Mouse (Mus musculus): ENCODE results near the gene Tlx1. TPM values are rescaled to one million over a fixed set of nuclear protein-coding genes. Genes with fewer than 3 reads are reported as not detected.

Tlx1 gene
- polyA plus RNA-seq, 1 experiment from 2014 or later = not detected

DNA sequence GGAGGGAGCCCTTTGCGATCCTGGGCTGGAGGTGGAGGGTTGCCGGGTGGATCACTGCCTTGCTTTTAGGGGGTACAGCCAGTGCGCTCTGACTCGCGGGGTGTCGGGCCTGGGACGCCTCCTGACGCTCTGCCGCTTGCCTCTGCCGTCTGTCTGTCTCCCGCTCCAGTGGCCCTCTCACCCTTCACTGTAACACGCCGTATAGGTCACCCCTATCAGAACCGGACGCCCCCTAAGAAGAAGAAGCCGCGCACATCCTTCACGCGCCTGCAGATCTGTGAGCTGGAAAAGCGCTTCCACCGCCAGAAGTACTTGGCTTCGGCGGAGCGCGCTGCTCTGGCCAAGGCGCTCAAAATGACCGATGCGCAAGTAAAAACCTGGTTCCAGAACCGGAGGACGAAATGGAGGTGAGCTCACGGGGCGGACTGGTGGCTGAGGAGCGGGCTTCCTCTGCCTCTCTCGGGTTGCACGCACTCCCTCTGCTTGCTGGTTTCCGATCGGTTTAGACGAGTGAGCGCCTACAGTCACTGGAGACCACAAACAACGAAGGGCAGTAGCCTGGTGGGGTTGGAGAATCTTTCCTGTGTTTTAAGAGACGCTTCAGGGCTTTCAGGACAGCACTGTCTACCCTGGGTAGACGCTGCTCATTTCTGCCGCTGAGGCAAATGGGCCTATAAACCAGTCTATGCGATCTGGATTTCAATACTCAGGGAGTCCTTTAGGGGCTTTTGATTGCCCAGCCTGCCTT lies 3.0 kb downstream of the Tlx1 start:
- no peaks in the 10 kb centered on the region for H3K79me2 ChIP-seq (ENCODE audit: inconsistent target)
- no peaks in the 10 kb centered on the region for H3K36me3 ChIP-seq (ENCODE audit: inconsistent target)
- no peak overlapping the region for H3K27ac ChIP-seq
- WGBS (ENCODE audit: missing documents) = 12% methylated on average over 44 of the region's 44 CpGs
- H3K4me3 ChIP-seq (ENCODE audit: inconsistent target) = no peak overlapping the region

DNA sequence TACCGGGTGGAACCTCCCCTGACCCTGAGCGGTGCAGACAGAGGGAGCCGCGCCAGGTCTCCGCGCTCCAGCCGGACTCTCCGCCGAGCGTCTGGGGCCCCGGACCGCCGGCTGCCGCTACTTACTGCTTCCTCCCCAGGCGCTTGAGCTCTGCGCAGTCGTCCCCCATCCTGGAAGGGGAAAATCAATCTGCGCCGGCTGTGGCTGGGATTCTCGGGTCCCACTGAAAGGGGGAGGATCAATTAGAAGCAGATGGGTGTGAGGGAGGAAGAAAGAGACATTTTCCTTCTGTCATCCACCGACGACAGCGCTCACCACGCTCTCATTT lies 3.5 kb downstream of the Tlx1 start:
- H3K79me2 ChIP-seq (ENCODE audit: inconsistent target) = no peaks in the 10 kb centered on the region

DNA sequence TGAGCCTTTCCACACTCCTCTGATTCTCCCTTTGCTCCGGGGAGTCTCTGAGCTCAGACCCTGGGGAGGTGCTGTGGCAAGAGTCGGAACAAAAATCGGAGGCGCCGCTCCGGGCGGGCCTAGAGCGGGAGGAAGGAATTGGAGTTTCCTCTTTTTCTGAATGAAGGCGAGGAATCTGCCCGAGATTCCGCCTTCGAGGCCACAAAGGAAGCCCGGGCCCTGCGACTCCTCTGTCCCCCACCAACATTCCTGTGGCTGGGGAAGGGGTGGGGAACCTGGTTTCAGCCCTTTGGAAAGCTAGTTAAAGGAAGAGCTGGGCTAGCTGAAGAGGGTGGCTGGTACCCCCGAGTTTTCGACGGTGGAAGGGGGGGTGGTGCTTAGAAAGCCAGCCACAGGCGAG lies 4.0 kb downstream of the Tlx1 start:
- no peak overlapping the region for H3K4me3 ChIP-seq (ENCODE audit: inconsistent target)
- H3K36me3 ChIP-seq (ENCODE audit: inconsistent target) = no peaks in the 10 kb centered on the region
- no peaks in the 10 kb centered on the region for H3K79me2 ChIP-seq (ENCODE audit: inconsistent target)
- WGBS (ENCODE audit: missing documents) = 1% methylated on average over 18 of the region's 18 CpGs
- H3K27ac ChIP-seq = no peak overlapping the region

More for the DNA sequence above, 3.5 kb downstream of the Tlx1 start:
- H3K36me3 ChIP-seq (ENCODE audit: inconsistent target) = no peaks in the 10 kb centered on the region
- 1% methylated on average over 23 of the region's 24 CpGs for WGBS (ENCODE audit: missing documents)
- H3K4me3 ChIP-seq (ENCODE audit: inconsistent target) = no peak overlapping the region
- H3K27ac ChIP-seq = no peak overlapping the region

DNA sequence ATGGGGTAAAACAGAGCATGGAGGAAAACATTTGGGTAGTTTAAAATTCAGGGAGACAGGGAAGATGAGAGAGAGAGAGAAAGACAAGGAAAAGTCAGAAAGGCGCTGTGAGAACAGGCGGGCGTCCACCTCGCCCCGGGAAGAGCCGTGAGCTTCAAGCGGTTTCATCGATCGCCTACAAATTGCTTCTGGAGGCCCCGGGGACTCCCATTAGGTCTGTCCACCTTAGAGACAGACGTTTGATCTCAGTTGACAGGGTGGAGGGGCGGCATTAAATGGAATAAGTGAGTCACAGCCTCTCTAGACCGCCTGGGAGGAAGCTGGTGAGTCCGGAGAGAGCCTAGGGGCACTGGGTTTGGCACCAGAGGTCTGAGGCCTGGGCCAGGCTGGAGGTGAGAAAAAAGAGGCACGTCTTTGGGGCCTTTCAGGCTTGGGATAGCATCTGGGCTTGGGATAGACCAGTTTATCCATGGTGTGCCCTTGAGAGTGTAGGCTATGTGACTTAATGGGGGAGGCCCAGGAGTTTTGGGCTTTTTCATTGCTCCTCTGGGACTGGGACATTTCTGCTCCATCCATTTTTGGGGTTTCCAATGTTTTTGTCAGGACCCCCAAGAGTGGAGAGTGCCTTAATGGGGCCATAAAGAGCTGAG lies 4.8 kb downstream of the Tlx1 start:
- Histone ChIP-seq H3K36me3 (ENCODE audit: inconsistent target) (no peaks in the 10 kb centered on the region), H3K4me3 (ENCODE audit: inconsistent target) (no peak overlapping the region), H3K27ac (no peak overlapping the region), H3K79me2 (ENCODE audit: inconsistent target) (no peaks in the 10 kb centered on the region)
- WGBS (ENCODE audit: missing documents) = 4% methylated on average over 15 of the region's 15 CpGs

DNA sequence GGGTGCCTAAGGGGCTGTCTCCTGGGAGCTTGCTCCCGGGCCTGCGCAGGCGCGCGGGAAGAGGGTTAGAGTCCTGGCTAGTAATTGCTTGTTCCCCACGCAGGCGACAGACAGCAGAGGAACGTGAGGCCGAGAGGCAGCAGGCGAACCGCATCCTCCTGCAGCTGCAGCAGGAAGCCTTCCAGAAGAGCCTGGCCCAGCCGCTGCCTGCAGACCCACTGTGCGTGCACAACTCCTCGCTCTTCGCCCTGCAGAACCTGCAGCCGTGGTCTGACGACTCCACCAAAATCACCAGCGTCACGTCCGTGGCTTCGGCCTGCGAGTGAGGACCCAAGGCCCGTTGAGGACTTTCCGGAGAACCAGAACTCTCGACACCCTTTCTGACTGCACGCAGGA lies 5.3 kb downstream of the Tlx1 start:
- WGBS (ENCODE audit: missing documents) = 3% methylated on average over 26 of the region's 26 CpGs
- Histone ChIP-seq H3K27ac (no peak overlapping the region), H3K79me2 (ENCODE audit: inconsistent target) (no peaks in the 10 kb centered on the region), H3K4me3 (ENCODE audit: inconsistent target) (no peak overlapping the region), H3K36me3 (ENCODE audit: inconsistent target) (no peaks in the 10 kb centered on the region)

DNA sequence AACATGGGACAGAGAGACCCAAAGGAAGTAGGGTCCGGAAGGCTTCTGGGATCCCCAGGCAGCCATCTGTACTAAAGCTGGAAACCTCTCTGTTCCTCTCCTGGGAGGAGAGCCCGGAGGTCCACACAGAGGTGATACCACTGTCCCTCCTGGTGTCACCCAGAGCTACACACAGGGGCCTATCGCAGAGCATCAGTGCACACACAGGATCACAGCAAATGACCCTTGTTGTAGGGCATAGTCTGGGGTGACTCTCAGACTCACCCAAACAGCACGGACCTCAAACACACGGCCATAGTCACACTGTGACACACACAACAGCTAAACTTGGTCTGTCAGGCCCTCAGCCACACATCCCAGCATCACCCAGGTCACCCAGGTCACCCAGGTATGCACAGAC lies 5.9 kb downstream of the Tlx1 start:
- H3K36me3 ChIP-seq (ENCODE audit: inconsistent target) = no peaks in the 10 kb centered on the region
- H3K79me2 ChIP-seq (ENCODE audit: inconsistent target) = no peaks in the 10 kb centered on the region
- 7% methylated on average over 5 of the region's 5 CpGs for WGBS (ENCODE audit: missing documents)
- H3K4me3 ChIP-seq (ENCODE audit: inconsistent target) = no peak overlapping the region
- H3K27ac ChIP-seq = no peak overlapping the region

DNA sequence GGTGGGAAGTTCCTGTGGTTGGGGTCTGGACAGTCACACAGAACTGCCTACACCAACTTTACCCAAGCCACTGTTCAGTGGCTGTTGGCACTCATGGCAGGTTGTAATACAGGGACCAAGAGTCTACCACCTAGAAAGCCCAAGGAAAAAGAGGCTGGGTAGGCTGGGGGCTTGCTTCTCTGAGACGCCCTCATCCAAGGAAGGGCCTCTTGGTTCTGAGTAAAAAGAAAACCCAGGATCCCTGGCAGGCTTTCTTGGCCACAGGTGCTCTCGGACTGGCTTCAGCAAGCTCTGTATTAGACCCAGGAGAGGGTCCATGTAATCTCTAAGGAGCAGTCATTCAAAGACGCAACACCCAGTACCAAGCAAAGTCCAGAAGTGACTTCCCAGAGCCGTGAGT lies 7.7 kb downstream of the Tlx1 start:
- WGBS (ENCODE audit: missing documents) = 26% methylated on average over 4 of the region's 4 CpGs
- no peak overlapping the region for H3K27ac ChIP-seq
- no peak overlapping the region for H3K4me3 ChIP-seq (ENCODE audit: inconsistent target)
- H3K36me3 ChIP-seq (ENCODE audit: inconsistent target) = no peaks in the 10 kb centered on the region
- H3K79me2 ChIP-seq (ENCODE audit: inconsistent target) = no peaks in the 10 kb centered on the region

DNA sequence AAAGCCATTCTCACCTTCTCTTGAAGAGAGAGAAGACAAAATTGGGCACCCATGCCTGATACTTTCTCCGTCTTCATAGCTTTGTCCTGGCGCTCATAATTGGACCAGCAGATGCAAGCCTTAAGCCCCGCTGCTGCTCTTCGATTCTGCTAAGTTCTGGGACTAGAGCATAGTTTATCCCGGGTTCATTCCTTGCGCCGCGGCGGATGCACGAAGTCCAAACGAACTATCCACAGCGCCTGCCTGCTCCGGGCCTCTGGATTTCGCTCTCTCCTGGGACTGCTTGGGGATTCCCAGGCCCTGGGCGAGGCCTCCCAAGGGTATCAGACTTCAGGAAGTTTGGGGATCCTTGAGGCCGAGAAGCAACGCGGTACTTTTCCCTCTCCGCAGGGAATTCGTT lies 8.4 kb downstream of the Tlx1 start:
- no peak overlapping the region for H3K27ac ChIP-seq
- H3K36me3 ChIP-seq (ENCODE audit: inconsistent target) = no peaks in the 10 kb centered on the region
- 12% methylated on average over 20 of the region's 20 CpGs for WGBS (ENCODE audit: missing documents)
- no peaks in the 10 kb centered on the region for H3K79me2 ChIP-seq (ENCODE audit: inconsistent target)
- no peak overlapping the region for H3K4me3 ChIP-seq (ENCODE audit: inconsistent target)

DNA sequence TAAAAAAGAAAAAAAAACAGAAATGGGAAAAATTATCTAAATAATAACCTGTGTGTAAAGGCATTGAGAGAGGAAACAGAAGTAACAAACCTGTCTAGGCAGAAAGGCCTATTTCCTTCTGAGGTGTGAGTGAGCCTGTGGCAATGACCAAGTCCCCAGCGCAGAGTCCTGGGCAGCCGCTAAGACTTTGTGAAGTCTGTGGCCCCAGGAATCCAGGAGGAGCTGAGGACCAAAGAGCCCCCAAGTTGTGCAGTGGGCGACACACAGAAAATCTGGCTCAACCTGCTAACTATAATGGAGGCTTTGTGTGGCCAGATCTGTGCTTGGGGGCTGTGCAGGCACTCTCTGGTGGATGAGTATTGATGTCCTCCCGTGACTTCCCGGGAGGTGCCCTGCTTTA lies 9.0 kb downstream of the Tlx1 start:
- Histone ChIP-seq H3K36me3 (ENCODE audit: inconsistent target) (no peaks in the 10 kb centered on the region), H3K79me2 (ENCODE audit: inconsistent target) (no peaks in the 10 kb centered on the region), H3K4me3 (ENCODE audit: inconsistent target) (no peak overlapping the region), H3K27ac (no peak overlapping the region)
- 27% methylated on average over 5 of the region's 5 CpGs for WGBS (ENCODE audit: missing documents)

DNA sequence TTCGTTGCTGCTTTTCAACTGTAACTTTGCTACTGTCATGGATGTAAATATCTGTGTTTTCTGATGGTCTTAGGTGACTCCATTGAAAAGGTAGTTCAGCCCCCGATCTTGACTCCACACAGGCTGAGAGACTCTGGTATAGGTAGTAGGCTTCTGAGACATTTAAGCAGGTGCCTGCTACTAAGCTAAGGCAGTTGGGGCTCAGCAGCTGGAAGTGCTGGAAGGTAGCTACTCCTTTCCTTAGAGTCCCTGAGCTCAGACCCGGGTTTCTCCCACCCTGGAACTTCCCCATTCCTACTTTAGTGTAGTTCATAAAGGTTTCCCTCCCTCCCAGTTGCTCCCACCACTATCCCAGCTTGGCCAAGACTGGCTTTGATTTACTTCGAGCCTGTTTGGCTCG lies 9.5 kb downstream of the Tlx1 start:
- no peak overlapping the region for H3K27ac ChIP-seq
- WGBS (ENCODE audit: missing documents) = 16% methylated on average over 5 of the region's 5 CpGs

DNA sequence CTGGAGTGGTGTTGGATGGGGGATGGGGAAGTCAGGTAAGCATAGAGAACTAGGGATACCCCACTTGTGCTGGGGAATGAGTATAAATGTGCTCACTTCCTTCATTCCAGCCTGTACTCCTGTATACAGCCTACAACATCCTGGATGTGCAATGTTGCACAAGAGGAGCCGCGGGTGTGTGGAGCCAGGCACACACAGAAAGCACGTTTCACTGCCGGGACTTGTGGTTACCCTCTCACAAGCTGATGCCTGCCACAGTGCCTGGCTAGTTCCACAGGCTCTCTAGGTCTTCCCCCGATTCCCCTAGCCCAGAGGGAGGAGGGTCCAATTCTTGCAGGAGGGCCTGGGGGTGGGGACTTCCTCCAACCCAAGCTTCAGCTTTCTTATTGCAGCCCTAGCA lies 10.0 kb downstream of the Tlx1 start:
- no peak overlapping the region for H3K4me3 ChIP-seq (ENCODE audit: inconsistent target)
- no peaks in the 10 kb centered on the region for H3K79me2 ChIP-seq (ENCODE audit: inconsistent target)
- 1% methylated on average over 5 of the region's 5 CpGs for WGBS (ENCODE audit: missing documents)
- no peak overlapping the region for H3K27ac ChIP-seq
- no peaks in the 10 kb centered on the region for H3K36me3 ChIP-seq (ENCODE audit: inconsistent target)

More for the DNA sequence above, 9.5 kb downstream of the Tlx1 start:
- H3K36me3 ChIP-seq (ENCODE audit: inconsistent target) = no peaks in the 10 kb centered on the region
- no peak overlapping the region for H3K4me3 ChIP-seq (ENCODE audit: inconsistent target)
- H3K79me2 ChIP-seq (ENCODE audit: inconsistent target) = no peaks in the 10 kb centered on the region

DNA sequence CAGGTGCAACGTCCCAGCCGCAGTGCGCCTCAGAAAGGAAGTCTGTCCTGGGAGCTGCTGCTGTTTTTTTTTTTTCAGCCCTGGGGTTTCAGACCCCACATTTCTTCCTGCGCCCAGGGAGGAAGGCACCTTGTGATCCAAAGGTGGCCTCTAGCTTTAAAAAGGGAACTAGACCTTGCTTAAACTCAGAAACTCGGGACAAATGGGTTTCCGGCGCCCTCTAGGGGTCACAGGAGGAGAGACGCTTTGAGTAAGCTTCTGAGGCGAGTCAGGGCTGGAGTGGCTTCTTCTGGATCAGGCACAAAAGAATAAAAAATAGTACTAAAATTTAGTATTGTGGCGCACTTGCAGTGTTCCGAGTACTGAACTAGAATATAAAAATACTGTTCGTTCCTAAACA lies 10.6 kb downstream of the Tlx1 start:
- WGBS (ENCODE audit: missing documents) = 3% methylated on average over 12 of the region's 12 CpGs
- no peak overlapping the region for H3K27ac ChIP-seq
- no peak overlapping the region for H3K4me3 ChIP-seq (ENCODE audit: inconsistent target)
- H3K36me3 ChIP-seq (ENCODE audit: inconsistent target) = no peaks in the 10 kb centered on the region
- H3K79me2 ChIP-seq (ENCODE audit: inconsistent target) = no peaks in the 10 kb centered on the region

DNA sequence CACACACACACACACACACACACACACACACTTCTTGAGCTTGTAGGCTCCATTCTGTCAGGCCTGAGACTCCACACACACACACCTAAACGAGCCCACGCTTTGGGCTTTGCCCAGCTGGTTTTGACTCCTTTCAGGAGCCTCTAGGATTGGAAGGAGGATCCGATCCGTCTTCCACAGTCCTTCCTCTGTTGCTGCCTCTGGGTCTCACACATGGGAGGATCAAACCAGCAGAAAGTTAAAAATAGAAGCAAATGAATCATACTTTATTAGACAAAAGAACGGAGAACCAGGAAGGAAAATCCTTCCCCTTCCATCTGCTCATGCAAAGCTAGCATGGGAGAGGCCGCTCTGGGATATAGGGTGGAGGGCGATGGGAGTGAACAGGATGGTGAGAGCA lies 11.7 kb downstream of the Tlx1 start:
- no peaks in the 10 kb centered on the region for H3K79me2 ChIP-seq (ENCODE audit: inconsistent target)
- 39% methylated on average over 7 of the region's 7 CpGs for WGBS (ENCODE audit: missing documents)
- H3K4me3 ChIP-seq (ENCODE audit: inconsistent target) = no peak overlapping the region
- no peaks in the 10 kb centered on the region for H3K36me3 ChIP-seq (ENCODE audit: inconsistent target)
- no peak overlapping the region for H3K27ac ChIP-seq

DNA sequence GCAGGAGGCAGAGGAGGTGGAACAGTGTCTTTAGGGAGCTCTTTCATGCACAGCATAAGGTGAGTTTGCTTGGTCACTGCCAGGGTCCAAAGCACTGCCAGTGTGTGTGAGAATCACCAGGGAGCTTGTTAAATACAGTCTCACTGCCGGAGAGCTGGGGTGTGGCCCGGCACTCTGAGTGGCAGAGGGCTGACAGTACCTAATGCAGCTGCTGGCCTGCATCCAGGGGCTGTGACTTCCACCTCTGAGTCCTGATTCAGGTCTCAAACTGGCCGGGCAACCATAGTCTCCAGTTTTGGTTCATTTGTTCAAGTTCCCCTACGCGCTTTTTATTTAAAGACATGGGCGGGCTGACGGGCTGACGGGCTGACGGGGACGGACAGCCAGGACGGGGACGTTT lies 12.4 kb downstream of the Tlx1 start:
- H3K27ac ChIP-seq = no peak overlapping the region
- H3K79me2 ChIP-seq (ENCODE audit: inconsistent target) = no peaks in the 10 kb centered on the region
- H3K36me3 ChIP-seq (ENCODE audit: inconsistent target) = no peaks in the 10 kb centered on the region
- H3K4me3 ChIP-seq (ENCODE audit: inconsistent target) = no peak overlapping the region
- WGBS (ENCODE audit: missing documents) = 9% methylated on average over 12 of the region's 12 CpGs

DNA sequence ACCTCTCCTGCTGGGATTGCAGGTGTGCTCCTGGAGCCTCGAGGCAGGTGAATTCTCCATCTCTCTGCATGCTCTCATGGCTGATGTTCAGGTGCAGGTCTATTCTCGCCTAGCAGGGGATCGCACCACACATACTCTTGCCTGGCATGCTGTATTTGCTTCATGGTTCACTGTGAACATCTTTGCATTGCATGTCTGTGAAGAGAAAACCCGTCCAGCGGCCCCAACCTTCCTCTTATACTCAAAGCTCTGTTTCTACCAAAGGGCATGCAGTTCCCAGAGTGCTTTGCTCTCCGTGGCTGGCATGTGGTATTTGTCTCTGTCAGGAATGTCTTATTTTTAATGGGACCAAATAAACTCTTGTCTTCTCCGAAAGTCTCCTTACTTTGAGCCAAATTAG lies 20.0 kb downstream of the Tlx1 start:
- no peak overlapping the region for H3K4me3 ChIP-seq (ENCODE audit: inconsistent target)
- H3K36me3 ChIP-seq (ENCODE audit: inconsistent target) = no peaks in the 10 kb centered on the region
- WGBS (ENCODE audit: missing documents) = 75% methylated on average over 7 of the region's 7 CpGs
- no peaks in the 10 kb centered on the region for H3K79me2 ChIP-seq (ENCODE audit: inconsistent target)
- no peak overlapping the region for H3K27ac ChIP-seq

DNA sequence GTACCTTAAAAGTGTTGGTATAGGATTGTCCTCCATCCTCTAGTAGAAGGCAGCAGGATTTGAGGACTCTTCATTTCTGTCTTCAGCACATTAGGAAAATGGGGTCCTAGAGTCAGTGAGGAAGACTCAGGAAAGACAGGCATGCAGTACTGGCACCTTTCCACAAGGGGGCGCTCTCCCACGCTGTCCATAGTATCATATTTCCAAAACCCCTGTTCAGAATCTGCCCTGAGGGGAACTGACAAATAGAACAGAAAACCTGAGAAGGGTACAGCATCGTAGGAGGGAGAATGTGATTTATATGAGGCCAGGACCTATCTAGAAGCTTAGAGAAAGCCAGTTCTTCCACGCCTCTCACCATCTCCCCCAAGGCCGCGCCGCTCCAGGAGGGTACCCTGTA lies 24.3 kb downstream of the Tlx1 start:
- Histone ChIP-seq H3K4me3 (ENCODE audit: inconsistent target) (no peak overlapping the region), H3K79me2 (ENCODE audit: inconsistent target) (no peaks in the 10 kb centered on the region), H3K27ac (no peak overlapping the region), H3K36me3 (ENCODE audit: inconsistent target) (no peaks in the 10 kb centered on the region)
- 66% methylated on average over 7 of the region's 7 CpGs for WGBS (ENCODE audit: missing documents)

Measured in macrophage (primary cell).